Mouse (Mus musculus) embryo, embryonic 11 days (tissue): ENCODE measurements around the gene Eaf2.
"Not testable (repeated sequence)": the region's sequence is repeated elsewhere in the genome, so short reads cannot be mapped to it uniquely, and the experiment has no call there.

Experiments
- DNase-seq: peaks from one replicate; pipeline ENCODE4 v3.0.0-alpha.2; 2015

The Eaf2 gene

GRCm38 (mm10) chr16:36874583-36875275 is at the start of gene Eaf2, which contains the start of gene Golgb1:
TSS of gene Eaf2 (minus strand) at chr16:36875003.
TSS of gene Golgb1 (plus strand) at chr16:36875140.
- peak; percentile 99 for DNase-seq

GRCm38 (mm10) chr16:36924312-36924711 is 49.5 kb upstream of the Eaf2 start:
- no peak for DNase-seq

- DNase-seq, result no peak
These were observed 47.2 kb upstream of the Eaf2 start for GRCm38 (mm10) chr16:36921980-36922379.

- DNase-seq, result no peak
These were observed 46.3 kb upstream of the Eaf2 start for GRCm38 (mm10) chr16:36921067-36921613.

GRCm38 (mm10) chr16:36920410-36920809 is 45.6 kb upstream of the Eaf2 start:
- no peak for DNase-seq

- no peak for DNase-seq
These were observed 43.7 kb upstream of the Eaf2 start for GRCm38 (mm10) chr16:36918505-36918904.

- DNase-seq, result no peak
These were observed 39.4 kb upstream of the Eaf2 start for GRCm38 (mm10) chr16:36914195-36914594.

GRCm38 (mm10) chr16:36912311-36912710 is 37.5 kb upstream of the Eaf2 start:
- DNase-seq, result no peak

GRCm38 (mm10) chr16:36911909-36912308 is 37.1 kb upstream of the Eaf2 start:
- DNase-seq, result no peak

GRCm38 (mm10) chr16:36903156-36903555 is 28.4 kb upstream of the Eaf2 start:
- DNase-seq, result no peak

- DNase-seq, result no peak
These were observed 21.9 kb upstream of the Eaf2 start for GRCm38 (mm10) chr16:36896712-36897111.

GRCm38 (mm10) chr16:36893317-36893716 is 18.5 kb upstream of the Eaf2 start:
- DNase-seq, result no peak

GRCm38 (mm10) chr16:36891415-36891814 is 16.6 kb upstream of the Eaf2 start:
- no peak for DNase-seq

- DNase-seq, result no peak
These were observed 15.8 kb upstream of the Eaf2 start for GRCm38 (mm10) chr16:36890559-36890958.

- DNase-seq, result no peak
These were observed 12.7 kb upstream of the Eaf2 start for GRCm38 (mm10) chr16:36887546-36887945.

GRCm38 (mm10) chr16:36885912-36886311 is 11.1 kb upstream of the Eaf2 start:
- DNase-seq, result no peak

- peak; percentile 34 for DNase-seq
These were observed 10.1 kb upstream of the Eaf2 start for GRCm38 (mm10) chr16:36884881-36885280.

GRCm38 (mm10) chr16:36882737-36883343 is 8.0 kb upstream of the Eaf2 start:
- DNase-seq, result no peak

- DNase-seq, result no peak
These were observed 2.5 kb upstream of the Eaf2 start for GRCm38 (mm10) chr16:36877316-36877715.

- DNase-seq, result no peak
These were observed 561 bp upstream of the Eaf2 start for GRCm38 (mm10) chr16:36875276-36875851.

- no peak for DNase-seq
These were observed 5.4 kb downstream of the Eaf2 start for GRCm38 (mm10) chr16:36869442-36869841.

GRCm38 (mm10) chr16:36863585-36863984 is 11.2 kb downstream of the Eaf2 start:
- DNase-seq, result no peak

- DNase-seq, result no peak
These were observed 23.6 kb downstream of the Eaf2 start for GRCm38 (mm10) chr16:36851202-36851601.

GRCm38 (mm10) chr16:36846894-36847293 is 27.9 kb downstream of the Eaf2 start:
- DNase-seq, result not testable (repeated sequence)
